Mouse (Mus musculus): ENCODE measurements at regions not wholly inside any gene's neighbourhood (a gene's known extent, or its start where the extent isn't known, plus 50 kb on each side); places are given as distances from the start of the nearest gene placed in this dataset.

GRCm38 (mm10) chr4:127487016-127487780, 129.2 kb upstream of the Gjb5 start:
- no peak for ATAC-seq (replicated peaks; ENCODE audit: low FRiP score)
- Histone ChIP-seq H3K4me3 (replicated peaks) (no peak overlapping the region), H3K27ac (no peak overlapping the region), H3K4me2 (no peak overlapping the region), H3K9me3 (replicated peaks) (no peaks in the 10 kb centered on the region), H3K36me3 (no peaks in the 10 kb centered on the region), H3K4me1 (no peaks in the 10 kb centered on the region; the same call in 1 of the 2 replicates), H3K9ac (no peak overlapping the region), H3K27me3 (no peaks in the 10 kb centered on the region)
- WGBS, result 39% methylated on average over 10 of the region's 10 CpGs

GRCm38 (mm10) chr4:127485238-127485637, 127.3 kb upstream of the Gjb5 start:
- Histone ChIP-seq H3K4me1 (peaks cover 6% of the 10 kb centered on the region; the same call in 1 of the 2 replicates), H3K27ac (no peak overlapping the region), H3K27me3 (no peaks in the 10 kb centered on the region), H3K4me3 (replicated peaks) (no peak overlapping the region), H3K36me3 (no peaks in the 10 kb centered on the region), H3K4me2 (no peak overlapping the region), H3K9ac (no peak overlapping the region), H3K9me3 (replicated peaks) (no peaks in the 10 kb centered on the region)
- WGBS, result 80% methylated on average over 5 of the region's 5 CpGs
- ATAC-seq (replicated peaks; ENCODE audit: low FRiP score), result no peak

- WGBS, result 13% methylated on average over 4 of the region's 4 CpGs
- ATAC-seq (replicated peaks; ENCODE audit: low FRiP score), result 0 out of 2 replicates have a peak, but pooled peaks have one; percentile 33
- H3K27ac ChIP-seq, result no peak overlapping the region
- no peaks in the 10 kb centered on the region for H3K36me3 ChIP-seq
- H3K4me2 ChIP-seq, result no peak overlapping the region
- peaks cover 15% of the 10 kb centered on the region; the same call in 1 of the 2 replicates for H3K4me1 ChIP-seq
- H3K9ac ChIP-seq, result no peak overlapping the region
- no peak overlapping the region for H3K4me3 ChIP-seq (replicated peaks)
- no peaks in the 10 kb centered on the region for H3K27me3 ChIP-seq
- H3K9me3 ChIP-seq (replicated peaks), result no peaks in the 10 kb centered on the region
Observed at GRCm38 (mm10) chr4:127482461-127482860, 124.5 kb upstream of the Gjb5 start.

GRCm38 (mm10) chr4:127480339-127480738, 122.4 kb upstream of the Gjb5 start:
- Histone ChIP-seq H3K4me2 (no peak overlapping the region), H3K27me3 (no peaks in the 10 kb centered on the region), H3K9ac (no peak overlapping the region), H3K36me3 (no peaks in the 10 kb centered on the region), H3K9me3 (replicated peaks) (no peaks in the 10 kb centered on the region), H3K4me3 (replicated peaks) (no peak overlapping the region), H3K27ac (no peak overlapping the region), H3K4me1 (peaks cover 15% of the 10 kb centered on the region; the same call in 1 of the 2 replicates)
- WGBS, result 56% methylated on average over 5 of the region's 5 CpGs
- no peak for ATAC-seq (replicated peaks; ENCODE audit: low FRiP score)

GRCm38 (mm10) chr4:127469877-127470276, 111.9 kb upstream of the Gjb5 start:
- no peaks in the 10 kb centered on the region for H3K27me3 ChIP-seq
- no peak overlapping the region for H3K4me2 ChIP-seq
- ATAC-seq (replicated peaks; ENCODE audit: low FRiP score), result no peak
- H3K27ac ChIP-seq, result no peak overlapping the region
- H3K9ac ChIP-seq, result no peak overlapping the region
- no peaks in the 10 kb centered on the region for H3K9me3 ChIP-seq (replicated peaks)
- no peaks in the 10 kb centered on the region for H3K4me1 ChIP-seq
- no peaks in the 10 kb centered on the region for H3K36me3 ChIP-seq
- no peak overlapping the region for H3K4me3 ChIP-seq (replicated peaks)
- 82% methylated on average over 7 of the region's 7 CpGs for WGBS

- H3K27me3 ChIP-seq, result no peaks in the 10 kb centered on the region
- no peaks in the 10 kb centered on the region for H3K9me3 ChIP-seq (replicated peaks)
- H3K9ac ChIP-seq, result no peak overlapping the region
- WGBS, result 93% methylated on average over 11 of the region's 11 CpGs
- H3K4me3 ChIP-seq (replicated peaks), result no peak overlapping the region
- H3K36me3 ChIP-seq, result no peaks in the 10 kb centered on the region
- H3K27ac ChIP-seq, result no peak overlapping the region
- H3K4me1 ChIP-seq, result 0 out of 2 replicates have a peak, but pooled peaks cover 3% of the 10 kb centered on the region
- H3K4me2 ChIP-seq, result no peak overlapping the region
- ATAC-seq (replicated peaks; ENCODE audit: low FRiP score), result no peak
Observed at GRCm38 (mm10) chr4:127454511-127455119, 96.6 kb upstream of the Gjb5 start.

GRCm38 (mm10) chr4:127452081-127452480, 94.1 kb upstream of the Gjb5 start:
- no peak for ATAC-seq (replicated peaks; ENCODE audit: low FRiP score)
- Histone ChIP-seq H3K9ac (no peak overlapping the region), H3K36me3 (no peaks in the 10 kb centered on the region), H3K4me3 (replicated peaks) (no peak overlapping the region), H3K4me2 (no peak overlapping the region), H3K4me1 (0 out of 2 replicates have a peak, but pooled peaks cover 3% of the 10 kb centered on the region), H3K27me3 (no peaks in the 10 kb centered on the region), H3K9me3 (replicated peaks) (no peaks in the 10 kb centered on the region), H3K27ac (no peak overlapping the region)
- WGBS, result 34% methylated on average over 8 of the region's 8 CpGs

- H3K27ac ChIP-seq, result no peak overlapping the region
- no peak overlapping the region for H3K9ac ChIP-seq
- no peaks in the 10 kb centered on the region for H3K9me3 ChIP-seq (replicated peaks)
- no peak overlapping the region for H3K4me2 ChIP-seq
- 64% methylated on average over 3 of the region's 3 CpGs for WGBS
- H3K4me1 ChIP-seq, result no peaks in the 10 kb centered on the region
- H3K4me3 ChIP-seq (replicated peaks), result no peak overlapping the region
- H3K27me3 ChIP-seq, result no peaks in the 10 kb centered on the region
- no peaks in the 10 kb centered on the region for H3K36me3 ChIP-seq
- ATAC-seq (replicated peaks; ENCODE audit: low FRiP score), result no peak
Observed at GRCm38 (mm10) chr4:127445300-127445699, 87.3 kb upstream of the Gjb5 start.

GRCm38 (mm10) chr4:127444056-127444455, 86.1 kb upstream of the Gjb5 start:
- no peak overlapping the region for H3K9ac ChIP-seq
- H3K27ac ChIP-seq, result no peak overlapping the region
- no peaks in the 10 kb centered on the region for H3K36me3 ChIP-seq
- no peak overlapping the region for H3K4me3 ChIP-seq (replicated peaks)
- WGBS, result 87% methylated on average over 1 of the region's 1 CpGs
- H3K4me1 ChIP-seq, result no peaks in the 10 kb centered on the region
- no peak for ATAC-seq (replicated peaks; ENCODE audit: low FRiP score)
- H3K9me3 ChIP-seq (replicated peaks), result no peaks in the 10 kb centered on the region
- no peak overlapping the region for H3K4me2 ChIP-seq
- H3K27me3 ChIP-seq, result no peaks in the 10 kb centered on the region

GRCm38 (mm10) chr4:127442001-127442400, 84.0 kb upstream of the Gjb5 start:
- ATAC-seq (replicated peaks; ENCODE audit: low FRiP score), result no peak
- 65% methylated on average over 4 of the region's 4 CpGs for WGBS
- H3K4me3 ChIP-seq (replicated peaks), result no peak overlapping the region

GRCm38 (mm10) chr4:127440602-127441001, 82.6 kb upstream of the Gjb5 start:
- no peaks in the 10 kb centered on the region for H3K9me3 ChIP-seq (replicated peaks)
- no peak overlapping the region for H3K4me2 ChIP-seq
- no peaks in the 10 kb centered on the region for H3K36me3 ChIP-seq
- H3K4me3 ChIP-seq (replicated peaks), result no peak overlapping the region
- 29% methylated on average over 7 of the region's 7 CpGs for WGBS
- H3K27me3 ChIP-seq, result no peaks in the 10 kb centered on the region
- H3K9ac ChIP-seq, result no peak overlapping the region
- ATAC-seq (replicated peaks; ENCODE audit: low FRiP score), result no peak
- no peaks in the 10 kb centered on the region for H3K4me1 ChIP-seq
- H3K27ac ChIP-seq, result no peak overlapping the region

More at GRCm38 (mm10) chr4:127442001-127442400, 84.0 kb upstream of the Gjb5 start:
- Histone ChIP-seq H3K36me3 (no peaks in the 10 kb centered on the region), H3K9ac (no peak overlapping the region), H3K9me3 (replicated peaks) (no peaks in the 10 kb centered on the region), H3K27me3 (no peaks in the 10 kb centered on the region), H3K4me1 (no peaks in the 10 kb centered on the region), H3K27ac (no peak overlapping the region), H3K4me2 (no peak overlapping the region)

- H3K9ac ChIP-seq, result no peak overlapping the region
- H3K27ac ChIP-seq, result no peak overlapping the region
- no peaks in the 10 kb centered on the region for H3K9me3 ChIP-seq (replicated peaks)
- WGBS, result 22% methylated on average over 8 of the region's 8 CpGs
- no peaks in the 10 kb centered on the region for H3K27me3 ChIP-seq
- H3K36me3 ChIP-seq, result no peaks in the 10 kb centered on the region
- ATAC-seq (replicated peaks; ENCODE audit: low FRiP score), result no peak
- H3K4me2 ChIP-seq, result no peak overlapping the region
- H3K4me3 ChIP-seq (replicated peaks), result no peak overlapping the region
- peaks cover 7% of the 10 kb centered on the region; the same call in 1 of the 2 replicates for H3K4me1 ChIP-seq
Observed at GRCm38 (mm10) chr4:127435076-127435475, 77.1 kb upstream of the Gjb5 start.
